Comparison of ENCODE assay signal across 8 mouse cellular contexts in genomic region chr12:51829290-51830076, GRCm38 (mm10). TPM values are rescaled to one million over a fixed set of nuclear protein-coding genes. Genes with fewer than 3 reads are reported as not detected.
A peak's percentile ranks its signal among the peaks of the same experiment; 100 is the strongest.
DNase-seq lines count a peak whose midpoint lies in the region; ATAC-seq and TF ChIP-seq lines count a peak whose summit lies in the region.

Gene Hectd1, minus strand, starts transcription at chr12:51829536.

- 0 out of 2 replicates have a peak, but pooled peaks cover 1% of the 10 kb centered on the region for H3K4me1 ChIP-seq in cortical plate, adult 2 months (ENCODE audit: control insufficient read depth, insufficient read depth, low read length)

- H3K27ac ChIP-seq in cortical plate, adult 2 months (ENCODE audit: insufficient read depth, low read length): peak within 1 kb of the TSS; percentile 96

- DNase-seq in gastrocnemius, postnatal 10 days: peak; percentile 85
- DNase-seq in induced T-regulatory cell, adult 2 months (ENCODE audit: low read depth): peak; percentile 91
- peak; percentile 60 to 76 for DNase-seq in left cerebral cortex, adult 8-10 months (ENCODE audit: low spot score in 2 of 2)
- peak; percentile 82 for DNase-seq in right cerebral cortex, adult 18-20 months
- DNase-seq in urinary bladder, postnatal 14 days (ENCODE audit: low spot score): peak; percentile 80

- 0 out of 2 replicates have a peak, but pooled peaks have one; percentile 6 for TF ChIP-seq POLR2A in cortical plate, adult 2 months (IDR thresholded peaks at IDR 0.05; ENCODE audit: extremely low read depth, insufficient read depth, low read length)

- TF ChIP-seq CTCF in cortical plate, adult 2 months (IDR thresholded peaks at IDR 0.05; ENCODE audit: extremely low read depth, insufficient read depth, low read length): no peak

- peak within 1 kb of the TSS; percentile 92 for H3K4me3 ChIP-seq in cortical plate, adult 2 months (ENCODE audit: insufficient read depth, low read length)

- peak; percentile 70 for ATAC-seq in activated CD4-positive, CD25-positive, alpha-beta regulatory T cell, adult 4 months
- ATAC-seq in megakaryocyte, adult 5-6 weeks (ENCODE audit: poor library complexity, severe bottlenecking): peak; percentile 77

RNA-seq across cellular contexts. Expression of gene Hectd1, which starts in this region (rescaled TPM):
- polyA plus RNA-seq in activated CD4-positive, CD25-positive, alpha-beta regulatory T cell, adult 4 months (2017; shearing (Covaris generic)): 10 to 100 TPM; 58.5 to 73.1 TPM
- polyA plus RNA-seq in cortical plate, adult 2 months (2012; rRNA removed): 33.0 and 33.1 TPM in 2 replicates
- total RNA-seq in gastrocnemius, postnatal 10 days (2021): 10 to 100 TPM; 85.6 to 90.6 TPM
- 10 to 100 TPM; 77.1 to 85.4 (median 79.4) TPM for total RNA-seq in left cerebral cortex, adult 8-10 months (2022)
- 47.5 and 49.2 TPM in 2 replicates for total RNA-seq in megakaryocyte, adult 5-6 weeks (2015)
- 89.7 and 96.1 TPM in 2 replicates for total RNA-seq in megakaryocyte, adult 5-6 weeks (2017)

Comparison
In these comparisons a context has a peak if more than half of its experiments do, and no peak if none do; other contexts are left out.
1. Peak in every context shown above with its lines: DNase-seq, ATAC-seq, H3K4me3 ChIP-seq and H3K27ac ChIP-seq.